Mouse (Mus musculus) cerebellum, adult 2 months (tissue): ENCODE results near the gene Asprv1.

ENCODE experiments used
- CTCF ChIP-seq: fragments of 200-500 bp; IDR thresholded peaks from 2 replicates; pipeline ENCODE4 v1.5.1; 2011; ENCODE audit warnings: low read depth, mild to moderate bottlenecking, control low read depth, low read length, moderate library complexity, borderline replicate concordance; ENCODE audit not compliant: insufficient read depth
- POLR2A ChIP-seq: fragments of 200-500 bp; IDR thresholded peaks from 2 replicates; pipeline ENCODE4 v1.6.1; 2011; ENCODE audit warnings: low read length, control low read depth, borderline replicate concordance; ENCODE audit not compliant: insufficient read depth

GRCm38 (mm10) chr6:86594636-86595035 lies 33.3 kb upstream of the Asprv1 start:
- no peak for TF ChIP-seq CTCF
- no peak for TF ChIP-seq POLR2A
